Mouse (Mus musculus): ENCODE measurements around the gene Haus7.

DNA sequence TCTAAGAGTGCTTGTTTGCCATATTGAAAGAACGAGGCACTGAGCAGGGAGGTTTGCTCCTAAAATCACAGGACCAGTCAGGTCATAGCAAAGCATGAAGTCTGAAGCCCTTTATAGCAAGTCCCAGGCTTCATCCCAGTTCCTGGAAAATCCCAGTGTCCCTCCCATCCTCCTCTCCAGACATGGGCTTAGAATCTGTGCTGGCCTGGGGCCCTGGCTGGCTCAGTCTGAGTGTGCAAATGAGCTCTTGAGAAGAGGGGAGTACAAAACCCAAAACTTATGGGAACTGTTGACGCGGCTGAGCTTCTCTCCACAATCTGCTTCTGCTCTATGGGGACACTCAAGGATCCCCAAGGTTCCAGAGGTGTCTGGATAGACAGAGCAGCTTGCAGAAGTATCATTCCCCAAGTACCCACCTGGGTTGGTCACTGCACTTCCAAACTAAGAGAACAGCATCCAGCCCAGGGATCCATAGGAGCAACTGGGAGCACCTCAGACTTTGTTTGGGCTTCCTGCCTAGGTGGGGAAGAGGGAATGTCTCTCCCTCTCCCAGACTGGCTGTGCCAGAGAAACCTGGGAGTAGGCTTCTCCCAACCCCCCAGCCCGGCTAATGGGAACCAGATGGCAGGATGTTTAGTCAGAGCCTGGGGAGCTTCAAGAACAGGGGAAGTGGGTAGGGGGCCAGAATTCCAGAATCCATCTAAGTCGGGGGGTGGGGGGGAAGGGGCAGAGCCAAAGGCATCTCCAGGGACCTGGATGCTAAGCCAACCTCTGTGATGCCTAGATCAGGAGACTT is 8.8 kb upstream of the Haus7 start:
- TF ChIP-seq CTCF (IDR thresholded peaks at IDR 0.05; ENCODE audit: insufficient read depth, low read length) (no peak), POLR2A (IDR thresholded peaks at IDR 0.05; ENCODE audit: borderline replicate concordance, extremely low read depth, low read depth, low read length) (no peak)

Data from lung, adult 2 months (tissue).